Mouse (Mus musculus): Measurements from ENCODE around the gene Ptx4.

DNA sequence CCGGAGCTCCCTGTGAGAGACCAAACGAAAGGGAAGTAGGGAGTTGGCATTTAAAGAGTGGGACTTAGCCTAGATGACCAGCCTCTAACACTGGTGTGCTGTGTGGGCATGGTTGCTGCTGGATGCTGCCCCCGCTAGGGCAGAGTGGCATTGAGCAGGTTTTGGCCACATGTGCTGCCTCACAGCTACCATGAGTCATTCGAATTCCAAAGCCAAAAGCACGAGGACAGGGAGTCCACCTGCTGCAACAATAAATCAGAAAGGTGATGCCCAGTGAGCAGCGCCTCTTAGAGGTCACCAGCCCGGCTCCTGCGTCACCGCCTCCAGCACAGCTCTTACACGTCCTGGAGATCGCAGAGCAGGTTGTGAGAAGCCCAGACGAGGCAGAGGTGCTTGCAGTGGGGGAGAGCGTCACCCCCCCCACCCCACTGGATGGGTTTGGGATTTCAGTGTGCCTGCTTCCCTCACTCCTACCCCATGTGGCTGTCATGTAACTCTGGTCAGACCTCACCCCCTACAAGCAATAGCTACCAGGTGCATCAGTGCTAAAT is 35.6 kb upstream of the Ptx4 start:
- no peak; the same call in 1 of the 2 replicates for TF ChIP-seq CTCF (IDR thresholded peaks at IDR 0.05; ENCODE audit: control insufficient read depth, insufficient read depth, insufficient replicate concordance, low read depth, low read length)
- no peak for TF ChIP-seq POLR2A (IDR thresholded peaks at IDR 0.05; ENCODE audit: control insufficient read depth, low read depth, low read length)
